Mouse (Mus musculus) small intestine, adult 2 months (tissue): Measurements from ENCODE around the gene Rbfox1.

ENCODE experiments used
- CTCF ChIP-seq: fragments of 200-500 bp; IDR thresholded peaks from 2 replicates; pipeline ENCODE4 v1.5.1; 2012; ENCODE audit warnings: low read depth, mild to moderate bottlenecking, control low read depth, inconsistent platforms, low read length, moderate library complexity, mixed read lengths; ENCODE audit not compliant: insufficient replicate concordance, insufficient read length; ENCODE audit errors: extremely low read depth
- POLR2A ChIP-seq: fragments of 200-500 bp; IDR thresholded peaks from 2 replicates; pipeline ENCODE4 v1.6.1; 2012; ENCODE audit warnings: low read depth, mild to moderate bottlenecking, control low read depth, inconsistent platforms, low read length, moderate library complexity

DNA sequence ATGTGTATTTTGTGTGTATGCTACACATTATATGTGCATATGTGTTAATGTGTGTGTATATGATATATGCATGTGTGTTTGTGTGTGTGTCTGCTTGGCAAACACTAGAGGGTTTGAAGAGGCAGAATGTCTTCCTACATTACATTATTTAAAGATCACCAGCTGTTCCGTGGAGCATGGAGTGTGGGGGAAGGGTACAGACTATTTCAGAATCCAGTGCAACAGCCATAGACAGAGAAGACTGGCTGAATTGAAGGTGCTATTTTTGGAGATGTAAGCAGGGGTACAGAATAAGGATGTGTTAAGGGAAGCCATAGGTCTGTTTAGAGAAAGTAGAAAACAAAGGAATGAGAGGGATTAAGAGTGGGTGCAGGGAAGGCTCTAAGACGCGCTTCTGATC, 869.7 kb downstream of the Rbfox1 start:
- TF ChIP-seq POLR2A = no peak
- no peak for TF ChIP-seq CTCF
